Mouse (Mus musculus) ZHBTc4 (cell line): ENCODE measurements at regions not wholly inside any gene's neighbourhood (a gene's known extent, or its start where the extent isn't known, plus 50 kb on each side); places are given as distances from the start of the nearest gene placed in this dataset.

Experiments
- DNase-seq: peaks from one replicate; pipeline ENCODE4 v3.0.0-alpha.2; 2011; ENCODE audit warnings: low read depth, low spot score

DNA sequence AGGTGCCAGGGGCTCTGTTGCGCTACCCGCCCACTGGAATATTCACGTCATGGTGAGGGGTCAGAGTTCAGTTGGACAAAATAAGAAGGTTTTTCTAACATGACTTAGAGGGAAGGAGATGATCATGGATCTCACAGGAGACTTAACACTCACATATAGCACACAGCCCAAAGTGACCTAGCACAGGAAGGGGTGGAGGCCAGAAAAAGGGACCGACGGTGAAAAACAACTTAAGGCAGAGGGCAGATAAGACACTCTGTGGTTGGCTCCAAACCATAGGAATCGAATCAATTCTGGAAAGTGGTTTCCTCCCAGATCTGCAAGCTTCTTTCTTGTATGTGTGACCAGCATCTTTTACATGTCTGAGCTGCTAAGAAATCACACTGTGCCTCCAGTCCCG is 192.9 kb upstream of the 4930412O13Rik start:
- no peak for DNase-seq

DNA sequence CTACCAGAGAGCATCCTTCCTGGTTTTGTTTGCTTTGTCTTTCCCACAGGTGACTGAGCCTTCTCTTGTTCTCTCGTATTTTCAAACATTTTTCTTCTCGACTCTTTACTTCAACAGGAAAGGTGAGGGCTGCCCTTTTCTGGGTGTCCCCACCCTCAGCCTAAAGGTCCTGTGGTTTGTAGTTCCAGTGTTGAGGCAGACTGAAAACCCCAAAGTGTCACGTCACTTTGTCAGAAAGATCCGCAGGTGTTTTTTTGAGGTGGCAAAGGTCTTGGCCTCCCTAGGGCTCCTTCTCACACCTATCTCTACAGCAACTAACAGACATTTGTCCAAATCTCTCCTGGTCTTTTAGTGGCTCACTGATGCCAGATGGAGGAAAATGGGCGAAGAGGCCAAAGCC is 191.5 kb upstream of the 4930412O13Rik start:
- DNase-seq = no peak

GRCm38 (mm10) chr2:9691506-9691905 is 189.5 kb upstream of the 4930412O13Rik start:
- no peak for DNase-seq

DNA sequence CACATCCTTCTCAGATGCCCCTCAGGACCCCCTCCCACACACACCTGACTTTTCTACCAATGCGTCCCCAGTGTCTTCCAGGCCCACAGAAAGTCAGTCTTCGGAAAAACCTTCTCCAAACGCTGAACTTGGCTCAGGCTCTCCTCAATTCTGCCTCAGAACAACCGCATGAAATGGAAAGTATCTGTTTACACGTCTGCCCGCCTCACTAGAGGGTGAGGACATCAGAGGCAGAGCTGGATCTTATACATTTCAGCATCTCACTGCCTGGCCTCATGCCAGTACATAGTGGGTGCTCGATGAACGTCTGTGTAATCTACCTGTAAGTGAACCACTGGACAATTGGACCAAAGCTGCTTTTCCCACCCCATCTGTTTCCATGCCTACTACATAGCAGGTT is 189.1 kb upstream of the 4930412O13Rik start:
- no peak for DNase-seq

DNA sequence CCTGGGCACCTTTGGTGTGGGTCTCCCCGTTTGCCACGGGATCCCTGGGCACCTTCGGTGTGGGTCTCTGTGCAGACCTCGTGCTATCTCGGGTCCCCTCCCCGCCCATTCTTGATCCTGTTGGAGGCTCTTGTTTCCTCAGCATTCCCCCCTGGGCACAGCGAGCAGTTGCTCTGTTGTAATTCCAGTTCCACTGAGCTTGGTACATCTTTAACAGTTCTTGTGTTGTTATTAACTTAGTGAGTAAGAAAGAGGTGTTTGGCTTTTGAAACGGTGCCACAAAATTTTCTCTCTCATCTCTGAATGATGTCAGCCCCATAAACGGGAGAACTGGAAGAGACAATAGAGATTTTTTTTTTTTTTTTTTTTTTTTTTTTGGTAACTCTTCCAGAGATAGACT is 187.7 kb upstream of the 4930412O13Rik start:
- no peak for DNase-seq

- DNase-seq = no peak
These were observed 186.9 kb upstream of the 4930412O13Rik start for GRCm38 (mm10) chr2:9694178-9694577.

DNA sequence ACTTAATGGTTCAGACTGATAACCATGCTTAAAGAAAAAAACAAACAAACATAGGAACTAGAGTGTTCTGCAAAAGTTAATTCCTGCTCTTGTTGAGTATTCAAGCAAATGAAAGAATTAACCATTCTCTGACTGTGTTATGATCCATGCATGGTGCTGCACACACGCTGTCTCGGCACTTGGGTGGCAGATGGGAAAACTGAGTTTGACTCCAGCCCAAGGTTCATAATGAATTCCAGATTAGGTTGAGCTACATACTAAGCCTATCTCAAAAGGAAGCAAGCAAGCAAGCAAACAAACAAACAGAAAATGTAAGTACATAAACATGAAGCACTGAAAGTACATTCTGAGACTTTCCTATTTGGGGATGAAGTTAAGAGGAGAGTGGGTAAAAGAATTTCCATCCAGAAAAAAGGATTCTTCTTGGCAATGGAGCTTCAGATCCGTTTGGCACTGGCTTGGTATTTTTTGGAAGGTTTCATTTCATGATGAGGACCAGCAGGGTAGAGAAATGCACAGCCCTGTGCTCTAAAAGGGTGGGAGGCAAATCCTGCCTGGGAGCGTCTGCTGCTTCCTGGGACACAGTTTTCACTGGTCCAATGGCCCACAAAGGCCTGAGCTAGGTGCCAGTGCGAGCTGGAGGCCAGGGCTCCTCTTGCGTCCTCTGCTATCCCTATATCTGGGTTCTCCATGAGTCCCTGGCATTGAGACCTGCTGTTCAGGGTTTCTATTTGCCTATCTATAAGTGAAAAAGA is 183.3 kb upstream of the 4930412O13Rik start:
- DNase-seq = no peak

DNA sequence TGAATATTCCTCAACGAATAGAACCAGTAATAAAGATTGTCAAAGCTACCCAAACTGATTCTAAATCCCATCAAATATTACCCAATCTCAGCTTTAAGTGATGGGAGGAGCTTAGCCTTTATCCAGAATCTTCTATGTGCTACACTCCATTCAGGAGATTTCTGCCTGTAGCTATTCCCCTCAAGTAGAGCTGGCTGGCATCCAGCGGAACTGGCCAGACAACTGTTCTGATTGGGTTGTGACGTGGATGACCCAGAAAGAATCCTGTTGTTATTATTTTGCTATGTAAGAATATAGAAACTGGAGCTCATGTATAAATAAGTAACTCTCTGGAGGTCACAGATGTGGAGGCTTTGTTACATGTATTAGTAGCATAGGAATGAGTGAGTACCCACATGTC is 176.8 kb upstream of the 4930412O13Rik start:
- no peak for DNase-seq

GRCm38 (mm10) chr2:9709466-9709865 is 171.6 kb upstream of the 4930412O13Rik start:
- no peak for DNase-seq

DNA sequence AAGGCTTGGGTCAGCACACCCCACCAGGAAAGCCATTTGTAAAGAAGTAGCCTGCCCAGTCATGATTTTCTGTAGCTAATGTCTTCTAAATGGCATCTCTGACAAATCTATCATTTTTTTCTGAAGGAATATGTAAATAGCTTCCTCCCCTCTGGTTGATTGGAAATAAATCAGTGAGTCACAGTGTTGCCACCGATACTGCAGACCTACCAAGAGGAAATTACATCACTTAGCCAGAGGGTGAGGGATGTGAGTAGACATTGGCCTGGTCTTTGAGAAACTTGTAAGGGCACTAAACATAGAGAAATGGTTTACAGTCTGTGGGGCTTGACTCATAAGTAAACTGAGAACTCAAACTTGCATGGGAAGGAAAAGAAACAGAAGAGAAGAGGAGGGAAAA is 163.1 kb upstream of the 4930412O13Rik start:
- DNase-seq = no peak

- DNase-seq = no peak
These were observed 147.8 kb upstream of the 4930412O13Rik start for GRCm38 (mm10) chr2:9733243-9733642.

DNA sequence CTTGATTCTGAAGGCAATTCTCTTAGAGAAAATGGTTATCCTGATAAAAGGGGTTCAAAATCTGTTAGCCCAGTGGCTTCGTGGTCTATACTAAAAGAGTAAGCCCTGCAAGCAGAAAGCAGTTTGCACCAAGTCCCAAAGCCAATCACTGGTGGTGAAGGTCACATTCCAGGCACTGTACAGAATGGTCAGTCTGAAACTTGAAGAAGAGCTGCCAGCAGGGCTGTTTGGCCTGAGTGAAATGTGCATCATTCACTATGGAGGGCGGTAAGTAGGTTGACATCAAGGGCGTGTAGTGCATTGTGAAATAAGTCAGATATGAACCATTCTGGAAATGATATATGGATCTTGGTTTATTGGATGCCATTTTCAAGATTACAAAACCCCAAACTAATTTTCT is 136.9 kb upstream of the 4930412O13Rik start:
- no peak for DNase-seq

DNA sequence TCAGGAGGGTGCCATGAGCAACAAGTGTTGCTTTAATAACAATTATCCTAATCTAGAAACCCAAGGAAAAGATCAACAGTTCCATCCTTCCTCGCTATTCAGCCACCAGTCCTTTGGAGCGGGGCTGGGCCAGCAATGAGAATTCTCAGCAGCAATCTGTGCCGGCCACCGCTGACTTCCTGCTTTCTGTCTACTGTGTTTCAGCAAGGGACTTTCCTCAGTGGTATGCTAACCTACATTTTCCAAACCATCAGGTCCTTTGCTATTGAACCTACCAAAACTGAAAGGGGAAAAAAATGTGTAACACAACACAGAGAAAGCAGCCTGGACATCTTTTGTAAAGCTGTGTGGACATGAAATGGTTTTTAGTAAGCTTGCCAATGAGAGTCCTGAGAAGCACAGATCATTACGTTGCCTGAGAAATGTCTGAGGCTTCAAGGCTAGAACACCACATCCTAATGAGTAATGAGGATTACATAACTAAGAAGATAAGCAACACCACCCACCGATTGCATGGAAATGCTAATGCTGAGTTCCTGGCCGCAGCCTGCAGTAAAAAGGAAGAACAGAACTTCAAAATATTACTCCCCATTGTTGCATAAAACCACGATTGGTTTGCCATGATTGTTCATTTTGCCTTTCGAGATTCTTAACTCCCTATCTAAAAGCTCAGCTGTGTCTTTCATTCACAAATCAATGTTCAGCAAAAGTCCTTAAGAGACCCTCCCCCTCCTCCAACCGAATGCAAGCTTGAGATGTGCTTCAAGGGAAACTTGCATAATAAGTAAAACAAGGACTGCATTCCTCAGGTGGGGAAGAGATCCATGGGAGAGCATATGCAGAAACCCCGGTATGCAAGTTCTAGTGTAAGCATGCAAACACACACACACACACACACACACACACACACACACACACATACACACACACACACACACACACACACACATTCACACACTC is 130.9 kb upstream of the 4930412O13Rik start:
- peak; percentile 54 for DNase-seq

DNA sequence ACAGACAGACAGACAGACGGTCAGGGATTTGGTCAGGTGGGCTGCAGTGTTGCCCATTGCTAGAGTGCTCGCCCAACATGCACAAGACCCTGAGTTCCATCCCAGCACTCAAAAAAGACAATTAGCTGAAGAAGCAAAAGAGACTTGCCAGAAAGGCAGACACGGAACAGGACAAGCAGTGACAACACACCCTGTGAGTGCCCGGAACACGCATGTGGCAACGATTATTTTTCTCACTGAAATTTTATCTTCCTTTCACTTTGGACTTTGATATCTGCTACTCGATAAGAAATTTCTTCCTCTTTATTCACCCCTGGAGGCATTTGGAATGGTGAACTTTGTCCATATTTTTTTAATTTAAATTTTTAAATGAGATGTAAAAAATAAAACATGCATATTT is 127.4 kb upstream of the 4930412O13Rik start:
- DNase-seq = no peak

- no peak for DNase-seq
These were observed 126.9 kb upstream of the 4930412O13Rik start for GRCm38 (mm10) chr2:9754153-9754552.

- no peak for DNase-seq
These were observed 123.2 kb upstream of the 4930412O13Rik start for GRCm38 (mm10) chr2:9757770-9758420.

DNA sequence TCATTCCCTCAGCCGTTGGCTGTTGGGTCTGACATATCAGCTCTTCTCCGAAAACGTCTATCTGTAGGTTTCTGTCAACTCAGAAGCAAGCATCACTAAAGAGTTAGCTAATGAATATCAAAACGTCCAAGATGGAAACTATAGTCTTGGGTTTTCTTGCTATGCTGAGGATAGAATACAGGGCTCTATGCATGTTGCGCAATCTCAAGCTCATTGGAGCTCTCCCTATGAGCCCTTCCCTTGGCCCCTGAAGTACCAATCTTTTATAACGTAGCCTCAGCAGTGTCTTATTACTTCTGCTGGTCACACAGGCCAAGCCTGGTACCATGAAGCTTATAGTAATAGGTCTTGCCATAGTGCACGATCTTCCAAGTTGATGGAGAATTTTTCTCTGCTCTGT is 122.1 kb upstream of the 4930412O13Rik start:
- DNase-seq = no peak

GRCm38 (mm10) chr2:9759389-9760104 is 121.5 kb upstream of the 4930412O13Rik start:
- DNase-seq = no peak

GRCm38 (mm10) chr2:9780159-9780558 is 100.9 kb upstream of the 4930412O13Rik start:
- DNase-seq = no peak

DNA sequence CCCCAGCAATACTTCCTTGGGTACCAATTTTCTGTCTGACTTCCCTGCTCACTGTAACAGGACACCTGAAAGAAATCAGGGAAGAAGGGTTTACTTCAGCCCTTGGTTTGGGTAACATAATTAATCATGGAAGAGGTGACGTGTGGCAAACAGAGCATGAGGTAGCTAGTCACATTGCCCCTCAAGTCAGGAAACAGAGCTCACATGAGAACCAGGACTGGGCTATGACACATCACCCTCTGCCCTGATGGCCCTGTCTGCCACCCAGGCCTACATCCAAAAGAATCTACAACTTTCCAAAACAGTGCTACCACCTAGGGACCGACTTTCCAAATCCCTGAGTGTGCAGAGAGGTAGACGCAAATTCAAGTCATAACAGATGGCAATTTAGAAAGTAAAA is 98.4 kb upstream of the 4930412O13Rik start:
- DNase-seq = no peak

GRCm38 (mm10) chr2:9791970-9792369 is 89.1 kb upstream of the 4930412O13Rik start:
- DNase-seq = no peak

- no peak for DNase-seq
These were observed 88.7 kb upstream of the 4930412O13Rik start for GRCm38 (mm10) chr2:9792381-9792780.
